Comparison of ENCODE assay signal across 28 mouse cellular contexts in genomic region chr13:112644996-112645395, GRCm38 (mm10). TPM values are rescaled to one million over a fixed set of nuclear protein-coding genes. Genes with fewer than 3 reads are reported as not detected.
DNase-seq lines count a peak whose midpoint lies in the region; ATAC-seq and TF ChIP-seq lines count a peak whose summit lies in the region.
"Had no signal": no experiment of that assay in that cellular context is flagged by ENCODE, and none has a peak within 500 bp of the region (broad histone marks: within the 10 kb centered on the region; RNA-seq: fewer than 3 reads in every experiment).

No protein-coding gene starts in this region.

- WGBS in liver, embryonic 16.5 days (ENCODE audit: insufficient replicate concordance), result 61% methylated on average over 3 of the region's 3 CpGs
- 62% methylated on average over 3 of the region's 3 CpGs for WGBS in bone marrow, adult 2 months

- TF ChIP-seq RAD21 in MEL (IDR thresholded peaks at IDR 0.05; ENCODE audit: low read depth, low read length), result no peak

- H3K27me3 ChIP-seq in liver, embryonic 16.5 days (ENCODE audit: control insufficient read depth, insufficient read depth, low read depth, low read length), result no peaks in the 10 kb centered on the region
- H3K27me3 ChIP-seq in MEL (ENCODE audit: control insufficient read depth in 1 of 2, insufficient read depth in 2 of 2, low read length in 2 of 2), result no peaks in the 10 kb centered on the region
- H3K27me3 ChIP-seq: embryonic facial prominence, embryonic 13.5 days; embryonic facial prominence, embryonic 15.5 days; forebrain, embryonic 12.5 days had no signal

- H3K9ac ChIP-seq in liver, embryonic 16.5 days (ENCODE audit: low read depth, low read length), result no peak overlapping the region
- H3K9ac ChIP-seq in MEL (ENCODE audit: control insufficient read depth, low read depth, low read length, poor library complexity, severe bottlenecking), result peak overlapping the region; percentile 48
- H3K9ac ChIP-seq: embryonic facial prominence, embryonic 13.5 days; embryonic facial prominence, embryonic 15.5 days; forebrain, embryonic 12.5 days had no signal

- H3K36me3 ChIP-seq in liver, embryonic 16.5 days (ENCODE audit: control insufficient read depth, insufficient read depth), result no peaks in the 10 kb centered on the region
- peaks cover 0 to 50% of the 10 kb centered on the region in 2 experiments; a peak in 2 of 4 replicates for H3K36me3 ChIP-seq in MEL (ENCODE audit: control insufficient read depth in 1 of 2, insufficient read depth in 2 of 2, low read length in 2 of 2)
- H3K36me3 ChIP-seq: embryonic facial prominence, embryonic 13.5 days; embryonic facial prominence, embryonic 15.5 days; forebrain, embryonic 10.5 days; forebrain, embryonic 12.5 days had no signal

- H3K79me2 ChIP-seq in MEL (ENCODE audit: control insufficient read depth, insufficient read depth, low read length, poor library complexity), result no peaks in the 10 kb centered on the region

- peak; percentile 74 to 86 for TF ChIP-seq EP300 in MEL (IDR thresholded peaks at IDR 0.05; ENCODE audit: low read depth in 1 of 2, low read length in 2 of 2)

- no peak overlapping the region for H3K4me2 ChIP-seq in liver, embryonic 16.5 days (ENCODE audit: low read depth, low read length)
- H3K4me2 ChIP-seq: embryonic facial prominence, embryonic 13.5 days; embryonic facial prominence, embryonic 15.5 days; forebrain, embryonic 12.5 days had no signal

- H3K27ac ChIP-seq in liver, embryonic 16.5 days (ENCODE audit: low read length), result 0 out of 2 replicates have a peak overlapping the region, but pooled peaks have one; percentile 23
- H3K27ac ChIP-seq in MEL (ENCODE audit: control insufficient read depth, low read depth, low read length), result peak overlapping the region; percentile 90
- peak overlapping the region; percentile 48; the same call in 1 of the 2 replicates for H3K27ac ChIP-seq in bone marrow, adult 2 months (ENCODE audit: control insufficient read depth, insufficient read depth, low read depth, low read length, poor library complexity)
- H3K27ac ChIP-seq: embryonic facial prominence, embryonic 13.5 days; embryonic facial prominence, embryonic 15.5 days; forebrain, embryonic 10.5 days; forebrain, embryonic 12.5 days had no signal

- ATAC-seq in liver, embryonic 16.5 days (ENCODE audit: low read depth), result no peak
- ATAC-seq: activated CD4-positive, CD25-positive, alpha-beta regulatory T cell, adult 4 months; forebrain, embryonic 14.5 days; forebrain, embryonic 16.5 days; Patski had no signal

- no peaks in the 10 kb centered on the region for H3K9me3 ChIP-seq in liver, embryonic 16.5 days (replicated peaks; ENCODE audit: control insufficient read depth, low read length)
- no peaks in the 10 kb centered on the region for H3K9me3 ChIP-seq in MEL (replicated peaks; ENCODE audit: insufficient read depth, low read length)
- H3K9me3 ChIP-seq: embryonic facial prominence, embryonic 13.5 days; embryonic facial prominence, embryonic 15.5 days; forebrain, embryonic 10.5 days; forebrain, embryonic 12.5 days had no signal

- peaks cover 11% of the 10 kb centered on the region for H3K4me1 ChIP-seq in liver, embryonic 16.5 days (ENCODE audit: control insufficient read depth, low read depth, low read length)
- H3K4me1 ChIP-seq in MEL (ENCODE audit: control insufficient read depth in 1 of 2, insufficient read depth in 2 of 2, low read length in 2 of 2), result peaks cover 24 to 53% of the 10 kb centered on the region in 2 experiments
- no peaks in the 10 kb centered on the region; the same call in 1 of the 2 replicates for H3K4me1 ChIP-seq in bone marrow, adult 2 months (ENCODE audit: control insufficient read depth, insufficient read depth, low read length)
- H3K4me1 ChIP-seq: embryonic facial prominence, embryonic 13.5 days; embryonic facial prominence, embryonic 15.5 days; forebrain, embryonic 10.5 days; forebrain, embryonic 12.5 days had no signal

- DNase-seq in liver (no peak), MEL (ENCODE audit: low read depth, low spot score) (no peak)
- DNase-seq in layer of hippocampus, postnatal 10 days (ENCODE audit: low spot score in 2 of 2), result no peak
- DNase-seq in thymus, postnatal 36 days, result no peak
- DNase-seq: adrenal gland, adult 8-10 months; adrenal gland, postnatal 14 days; adrenal gland, postnatal 36 days; cerebellum, adult 11 months; cerebellum, adult 18-20 months; cerebellum, adult 8-10 months; cerebellum, adult 9-11 months; cerebellum, postnatal 14 days; cerebellum, postnatal 36 days; embryo, embryonic 11 days had no signal

- no peak for TF ChIP-seq POLR2A in MEL (IDR thresholded peaks at IDR 0.05; ENCODE audit: control insufficient read depth in 1 of 2, insufficient read depth in 1 of 2, low read depth in 1 of 2, low read length in 2 of 2, poor library complexity in 1 of 2)
- no peak for TF ChIP-seq POLR2A in bone marrow, adult 2 months (IDR thresholded peaks at IDR 0.05; ENCODE audit: borderline replicate concordance, control insufficient read depth, low read depth, low read length)

- no peak for TF ChIP-seq CTCF in MEL (IDR thresholded peaks at IDR 0.05 in 2 of 3, conservative IDR thresholded peaks at IDR 0.05 in 1 of 3; ENCODE audit: control insufficient read depth in 1 of 3, insufficient read depth in 1 of 3, low read depth in 2 of 3, low read length in 3 of 3, poor library complexity in 1 of 3, severe bottlenecking in 1 of 3)
- TF ChIP-seq CTCF in bone marrow, adult 2 months (IDR thresholded peaks at IDR 0.05; ENCODE audit: control insufficient read depth, insufficient read depth, low read length), result no peak

- no peak overlapping the region for H3K4me3 ChIP-seq in liver, embryonic 16.5 days (ENCODE audit: low read depth, low read length)
- H3K4me3 ChIP-seq in MEL (ENCODE audit: control insufficient read depth in 1 of 2, insufficient read depth in 1 of 2, low read depth in 2 of 2, low read length in 2 of 2), result no peak overlapping the region
- no peak overlapping the region for H3K4me3 ChIP-seq in bone marrow, adult 2 months (replicated peaks; ENCODE audit: control insufficient read depth, low read depth, low read length)
- H3K4me3 ChIP-seq: embryonic facial prominence, embryonic 13.5 days; embryonic facial prominence, embryonic 15.5 days; erythroblast, embryonic 14.5 days; forebrain, embryonic 10.5 days; forebrain, embryonic 12.5 days had no signal

TF ChIP-seq in MEL, 35 proteins besides CTCF, POLR2A, EP300 and RAD21 (continues in another document):
- TF ChIP-seq ZMIZ1 (IDR thresholded peaks at IDR 0.05; ENCODE audit: low read depth, low read length) (no peak), MYC (IDR thresholded peaks at IDR 0.05; ENCODE audit: low read depth, low read length) (no peak), TCF12 (IDR thresholded peaks at IDR 0.05; ENCODE audit: low read depth, low read length) (peak; percentile 63), KAT2A (conservative IDR thresholded peaks at IDR 0.05; ENCODE audit: low read depth, low read length) (no peak), SIN3A (IDR thresholded peaks at IDR 0.05; ENCODE audit: low read length) (no peak), ZKSCAN1 (IDR thresholded peaks at IDR 0.05; ENCODE audit: low read depth, low read length) (no peak), E2F4 (IDR thresholded peaks at IDR 0.05; ENCODE audit: borderline replicate concordance, low read depth, low read length) (no peak), TAL1 (IDR thresholded peaks at IDR 0.05; ENCODE audit: low read length) (no peak), POLR2AphosphoS5 (IDR thresholded peaks at IDR 0.05; ENCODE audit: borderline replicate concordance, low read depth, low read length) (no peak), UBTF (IDR thresholded peaks at IDR 0.05; ENCODE audit: borderline replicate concordance, insufficient read depth, low read depth, low read length) (no peak), USF2 (IDR thresholded peaks at IDR 0.05; ENCODE audit: borderline replicate concordance in 1 of 2, insufficient read depth in 1 of 2, low read depth in 1 of 2, low read length in 2 of 2) (no peak), ZNF384 (IDR thresholded peaks at IDR 0.05; ENCODE audit: low read depth, low read length) (no peak), TBP (IDR thresholded peaks at IDR 0.05; ENCODE audit: low read depth, low read length) (no peak), USF1 (IDR thresholded peaks at IDR 0.05; ENCODE audit: low read depth, low read length) (no peak), MEF2A (IDR thresholded peaks at IDR 0.05; ENCODE audit: extremely low read depth, insufficient replicate concordance, low read depth, low read length, poor library complexity, severe bottlenecking) (no peak), ETS1 (IDR thresholded peaks at IDR 0.05; ENCODE audit: low read depth, low read length) (peak; percentile 42), BHLHE40 (IDR thresholded peaks at IDR 0.05; ENCODE audit: borderline replicate concordance, low read depth, low read length) (no peak), MAZ (IDR thresholded peaks at IDR 0.05; ENCODE audit: low read depth, low read length) (no peak)

RNA-seq across cellular contexts. Expression of gene Ddx4, which starts 7.3 kb away (rescaled TPM):
- 0.14 and 0.22 TPM in 2 replicates for polyA plus RNA-seq in liver, embryonic 16.5 days (2015; fragmentation: Nextera tagmentation; extraction: Ambion mirVana)
- total RNA-seq in MEL (2012; rRNA removed), result 0.95 and 1.3 TPM in 2 replicates
- polyA plus RNA-seq in MEL (2012; ENCODE audit: insufficient read depth in 1 of 2, insufficient read length in 2 of 2, low read depth in 1 of 2, low replicate concordance in 2 of 2, missing spikeins in 1 of 2), result under 1 TPM in 1 of 2 experiments, not detected in 1; 0.31 TPM
- polyA plus RNA-seq in bone marrow, adult 2 months (2011; ENCODE audit: insufficient read depth, insufficient read length, low replicate concordance, missing spikeins), result 1.6 and 1.7 TPM in 2 replicates
- total RNA-seq in layer of hippocampus, postnatal 10 days (2021), result 1 to 10 TPM in 1 of 2 experiments, under 1 TPM in 1; 0.71 to 1.0 TPM
- polyA plus RNA-seq: activated CD4-positive, CD25-positive, alpha-beta regulatory T cell, adult 4 months; C2C12; erythroblast, embryonic 14.5 days; Patski had no signal

RNA-seq across cellular contexts. Expression of gene Slc38a9, which starts 15.6 kb away (rescaled TPM):
- polyA plus RNA-seq in liver, embryonic 16.5 days (2015; fragmentation: Nextera tagmentation; extraction: Ambion mirVana), result 14.6 and 16.5 TPM in 2 replicates
- total RNA-seq in MEL (2012; rRNA removed), result 11.9 and 14.1 TPM in 2 replicates
- polyA plus RNA-seq in MEL (2012; ENCODE audit: insufficient read depth in 1 of 2, insufficient read length in 2 of 2, low read depth in 1 of 2, low replicate concordance in 2 of 2, missing spikeins in 1 of 2), result 10 to 100 TPM in 1 of 2 experiments, not detected in 1; 10.8 TPM
- 23.3 and 32.9 TPM in 2 replicates for polyA plus RNA-seq in bone marrow, adult 2 months (2011; ENCODE audit: insufficient read depth, insufficient read length, low replicate concordance, missing spikeins)
- total RNA-seq in layer of hippocampus, postnatal 10 days (2021), result 10 to 100 TPM; 16.1 to 18.5 TPM

RNA-seq across cellular contexts. Expression of gene Il31ra, which starts 50.8 kb away (rescaled TPM):
- 0.04 and 0.07 TPM in 2 replicates for polyA plus RNA-seq in liver, embryonic 16.5 days (2015; fragmentation: Nextera tagmentation; extraction: Ambion mirVana)
- total RNA-seq in MEL (2012; rRNA removed), result 2.1 and 2.2 TPM in 2 replicates
- polyA plus RNA-seq in MEL (2012; ENCODE audit: insufficient read depth in 1 of 2, insufficient read length in 2 of 2, low read depth in 1 of 2, low replicate concordance in 2 of 2, missing spikeins in 1 of 2), result 1 to 10 TPM in 1 of 2 experiments, not detected in 1; 2.1 TPM
- 0.36 TPM in 1 of 2 replicates, not detected in the other for polyA plus RNA-seq in bone marrow, adult 2 months (2011; ENCODE audit: insufficient read depth, insufficient read length, low replicate concordance, missing spikeins)
- under 1 TPM; 0.25 to 0.47 TPM for total RNA-seq in layer of hippocampus, postnatal 10 days (2021)
- total RNA-seq: ES-E14 had no signal
- polyA plus RNA-seq: C2C12; embryonic facial prominence, embryonic 11.5 days; erythroblast, embryonic 14.5 days; forebrain, embryonic 10.5 days; Patski had no signal

Comparison
In these comparisons a context has a peak if more than half of its experiments do, and no peak if none do; other contexts are left out.
1. H3K27ac ChIP-seq: peak in every context shown above with its lines; median percentile 90 in MEL; 48 in bone marrow, adult 2 months; 23 in liver, embryonic 16.5 days.